Mouse (Mus musculus) olfactory bulb, adult 2 months (tissue): ENCODE results near the gene Suds3.

ENCODE experiments used
- CTCF ChIP-seq: fragments of 200-500 bp; IDR thresholded peaks from 2 replicates; pipeline ENCODE4 v1.5.1; 2012; ENCODE audit warnings: low read depth, mild to moderate bottlenecking, low read length, moderate library complexity; ENCODE audit not compliant: insufficient read depth
- POLR2A ChIP-seq: fragments of 200-500 bp; IDR thresholded peaks from 2 replicates; pipeline ENCODE4 v1.6.1; 2012; ENCODE audit warnings: mild to moderate bottlenecking, low read depth, low read length, moderate library complexity; ENCODE audit not compliant: insufficient read depth

DNA sequence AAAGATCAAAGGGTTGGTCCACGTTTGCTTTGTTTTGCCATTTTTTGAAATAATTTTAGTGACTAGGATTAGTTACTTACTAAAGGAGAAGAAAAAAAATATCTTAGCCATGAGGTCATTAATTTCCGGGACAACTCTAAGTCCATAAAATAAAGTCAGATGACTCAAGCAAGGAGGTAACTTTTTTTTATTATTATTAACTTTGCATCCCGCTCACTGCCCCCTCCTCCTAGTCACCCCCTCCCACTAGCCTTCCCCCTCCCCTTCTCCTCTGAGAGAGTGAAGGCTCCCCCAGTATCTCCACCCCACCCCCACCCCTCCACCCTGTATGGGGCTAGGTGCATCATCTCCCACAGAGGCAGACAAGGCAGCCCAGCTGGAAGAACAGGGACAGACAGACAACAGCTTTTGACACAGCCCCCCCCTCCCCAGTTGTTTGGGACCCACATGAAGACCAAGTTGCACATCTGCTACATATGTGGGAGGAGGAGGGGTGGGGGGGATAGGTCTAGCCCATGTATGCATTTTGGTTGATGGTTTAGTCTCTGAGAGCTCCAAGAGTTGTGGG lies 19.1 kb upstream of the Suds3 start:
- TF ChIP-seq CTCF = no peak
- TF ChIP-seq POLR2A = no peak
